Comparison of ENCODE assay signal across 11 mouse cellular contexts in the genomic region with DNA sequence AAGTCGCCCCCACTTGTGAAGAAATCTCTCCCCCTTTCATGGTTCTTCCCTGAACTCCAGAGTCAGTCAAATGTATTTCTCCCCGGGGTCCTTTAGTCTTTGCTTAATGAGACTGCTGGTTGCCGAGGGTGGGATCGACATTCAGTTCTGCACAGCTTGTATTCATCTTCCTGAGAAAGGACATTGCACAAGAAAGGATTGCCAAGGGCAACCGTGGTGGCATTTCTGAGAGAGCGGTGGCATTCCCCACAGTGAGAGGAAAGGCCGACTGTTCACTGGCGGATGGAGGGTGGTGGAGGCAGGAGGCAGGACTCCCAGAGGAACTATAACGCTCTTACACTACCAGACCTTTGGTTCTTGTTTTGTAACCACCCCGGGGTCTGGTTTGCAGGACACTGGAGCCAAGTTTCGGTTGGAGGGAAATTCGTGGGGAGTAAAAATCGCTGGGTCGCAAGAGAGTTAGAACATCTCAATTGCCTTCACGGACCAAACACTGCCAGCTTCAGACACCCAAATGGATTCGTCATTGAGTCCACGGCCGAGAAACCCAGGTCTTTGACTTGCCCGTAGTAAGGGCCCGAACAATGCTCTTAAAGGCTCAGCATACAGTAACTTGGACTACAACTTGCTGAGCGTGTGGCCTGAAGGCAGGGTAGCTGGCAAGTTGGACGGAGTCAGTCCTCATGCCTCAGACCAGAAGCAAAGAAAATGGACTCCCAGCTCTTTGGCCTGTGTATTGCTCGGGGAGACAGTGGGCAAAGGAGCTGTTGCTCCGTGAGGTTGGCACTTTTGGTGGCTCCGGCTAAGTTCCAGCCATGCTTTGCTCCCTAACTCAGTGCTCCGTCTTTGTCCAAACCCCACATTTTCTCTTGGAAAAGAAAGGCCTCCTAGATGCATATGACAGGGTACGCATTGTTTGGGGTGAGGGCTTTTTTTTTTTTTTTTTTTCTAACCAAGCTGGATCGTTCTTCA.
DNase-seq lines count a peak whose midpoint lies in the region; ATAC-seq and TF ChIP-seq lines count a peak whose summit lies in the region.
"Had no signal": no experiment of that assay in that cellular context is flagged by ENCODE, and none has a peak within 500 bp of the region (broad histone marks: within the 10 kb centered on the region; RNA-seq: fewer than 3 reads in every experiment).

No protein-coding gene starts in this region.

- TF ChIP-seq EP300 in stomach, postnatal 0 days (optimal IDR thresholded peaks at IDR 0.05): no peak

- no peaks in the 10 kb centered on the region; the same call in 1 of the 2 replicates for H3K4me1 ChIP-seq in hindbrain, embryonic 16.5 days (ENCODE audit: control insufficient read depth, insufficient read depth, low read depth, low read length)
- peaks cover 26% of the 10 kb centered on the region for H3K4me1 ChIP-seq in midbrain, embryonic 13.5 days (replicated peaks)
- no peaks in the 10 kb centered on the region for H3K4me1 ChIP-seq in stomach, postnatal 0 days (replicated peaks; ENCODE audit: control insufficient read depth, insufficient read depth)
- H3K4me1 ChIP-seq in intestine, embryonic 15.5 days (replicated peaks): no peaks in the 10 kb centered on the region
- H3K4me1 ChIP-seq: limb, embryonic 12.5 days; stomach, embryonic 15.5 days had no signal

- peak overlapping the region; percentile 79 for H3K27ac ChIP-seq in hindbrain, embryonic 16.5 days (ENCODE audit: low read depth, low read length)
- H3K27ac ChIP-seq in midbrain, embryonic 13.5 days: peak overlapping the region; percentile 68
- H3K27ac ChIP-seq in stomach, postnatal 0 days (replicated peaks): no peak overlapping the region
- no peak overlapping the region for H3K27ac ChIP-seq in intestine, embryonic 15.5 days
- H3K27ac ChIP-seq: limb, embryonic 12.5 days; stomach, embryonic 15.5 days had no signal

- peak; percentile 95 for ATAC-seq in hindbrain, embryonic 16.5 days
- peak; percentile 81 for ATAC-seq in midbrain, embryonic 13.5 days
- no peak for ATAC-seq in stomach, postnatal 0 days (ENCODE audit: low FRiP score, low TSS enrichment)
- ATAC-seq in intestine, embryonic 15.5 days: no peak
- ATAC-seq: Patski had no signal

- no peaks in the 10 kb centered on the region for H3K9me3 ChIP-seq in hindbrain, embryonic 16.5 days (ENCODE audit: control insufficient read depth, low read length)
- no peaks in the 10 kb centered on the region for H3K9me3 ChIP-seq in midbrain, embryonic 13.5 days
- no peaks in the 10 kb centered on the region for H3K9me3 ChIP-seq in stomach, postnatal 0 days (ENCODE audit: control insufficient read depth, low read length)
- H3K9me3 ChIP-seq in intestine, embryonic 15.5 days: no peaks in the 10 kb centered on the region
- H3K9me3 ChIP-seq: limb, embryonic 12.5 days; stomach, embryonic 15.5 days had no signal

- DNase-seq in R1 (ENCODE audit: low read depth, low spot score) (peak; percentile 77), MN1 (ENCODE audit: low spot score) (no peak), adipocyte (ENCODE audit: low spot score) (no peak)
- DNase-seq in embryo, embryonic 11 days: peak; percentile 60
- no peak for DNase-seq in stomach, postnatal 0 days (ENCODE audit: low spot score)

- WGBS in hindbrain, embryonic 16.5 days: 35% methylated on average over 28 of the region's 28 CpGs
- WGBS in midbrain, embryonic 13.5 days: 48% methylated on average over 28 of the region's 28 CpGs
- 90% methylated on average over 28 of the region's 28 CpGs for WGBS in stomach, postnatal 0 days
- WGBS in intestine, embryonic 15.5 days: 91% methylated on average over 28 of the region's 28 CpGs

- H3K9ac ChIP-seq in hindbrain, embryonic 16.5 days (ENCODE audit: low read depth, low read length): no peak overlapping the region
- no peak overlapping the region for H3K9ac ChIP-seq in midbrain, embryonic 13.5 days (replicated peaks)
- no peak overlapping the region for H3K9ac ChIP-seq in stomach, postnatal 0 days (ENCODE audit: low read length)
- no peak overlapping the region for H3K9ac ChIP-seq in intestine, embryonic 15.5 days
- H3K9ac ChIP-seq: limb, embryonic 12.5 days; stomach, embryonic 15.5 days had no signal

- TF ChIP-seq CTCF in stomach, postnatal 0 days (IDR thresholded peaks at IDR 0.05; ENCODE audit: low read depth): no peak

- H3K27me3 ChIP-seq in hindbrain, embryonic 16.5 days (replicated peaks; ENCODE audit: control insufficient read depth, insufficient read depth, low read length): no peaks in the 10 kb centered on the region
- no peaks in the 10 kb centered on the region for H3K27me3 ChIP-seq in midbrain, embryonic 13.5 days
- no peaks in the 10 kb centered on the region for H3K27me3 ChIP-seq in stomach, postnatal 0 days (ENCODE audit: control insufficient read depth, insufficient read depth, low read length)
- no peaks in the 10 kb centered on the region for H3K27me3 ChIP-seq in intestine, embryonic 15.5 days (replicated peaks)
- H3K27me3 ChIP-seq: limb, embryonic 12.5 days; Patski; stomach, embryonic 15.5 days had no signal

- H3K36me3 ChIP-seq in hindbrain, embryonic 16.5 days (ENCODE audit: control insufficient read depth, insufficient read depth, low read length): no peaks in the 10 kb centered on the region
- H3K36me3 ChIP-seq in midbrain, embryonic 13.5 days: no peaks in the 10 kb centered on the region
- no peaks in the 10 kb centered on the region for H3K36me3 ChIP-seq in stomach, postnatal 0 days (ENCODE audit: control insufficient read depth, insufficient read depth, low read length)
- H3K36me3 ChIP-seq in intestine, embryonic 15.5 days: no peaks in the 10 kb centered on the region
- H3K36me3 ChIP-seq: limb, embryonic 12.5 days; stomach, embryonic 15.5 days had no signal

- no peak overlapping the region for H3K4me2 ChIP-seq in hindbrain, embryonic 16.5 days (ENCODE audit: low read length)
- peak overlapping the region; percentile 6; the same call in 1 of the 2 replicates for H3K4me2 ChIP-seq in midbrain, embryonic 13.5 days (replicated peaks)
- H3K4me2 ChIP-seq in stomach, postnatal 0 days (replicated peaks; ENCODE audit: low read depth): no peak overlapping the region
- no peak overlapping the region for H3K4me2 ChIP-seq in intestine, embryonic 15.5 days (replicated peaks)
- H3K4me2 ChIP-seq: limb, embryonic 12.5 days; stomach, embryonic 15.5 days had no signal

- no peak overlapping the region for H3K4me3 ChIP-seq in hindbrain, embryonic 16.5 days (ENCODE audit: low read length)
- H3K4me3 ChIP-seq in midbrain, embryonic 13.5 days (replicated peaks): no peak overlapping the region
- no peak overlapping the region for H3K4me3 ChIP-seq in stomach, postnatal 0 days (ENCODE audit: low read depth, low read length)
- no peak overlapping the region for H3K4me3 ChIP-seq in intestine, embryonic 15.5 days (replicated peaks)
- H3K4me3 ChIP-seq: limb, embryonic 12.5 days; stomach, embryonic 15.5 days had no signal

Comparison
In these comparisons a context has a peak if more than half of its experiments do, and no peak if none do; other contexts are left out.
1. DNase-seq: peak in R1 (single experiment) and embryo, embryonic 11 days (single experiment); none in stomach, postnatal 0 days (single experiment), MN1 (single experiment) and adipocyte (single experiment).
2. ATAC-seq: peak in hindbrain, embryonic 16.5 days (single experiment) and midbrain, embryonic 13.5 days (single experiment); none in stomach, postnatal 0 days (single experiment) and intestine, embryonic 15.5 days (single experiment).
3. H3K27ac ChIP-seq: peak in hindbrain, embryonic 16.5 days (single experiment) and midbrain, embryonic 13.5 days (single experiment); none in stomach, postnatal 0 days (single experiment) and intestine, embryonic 15.5 days (single experiment).